Mouse (Mus musculus): ENCODE data around the gene Tomm34. TPM values are rescaled to one million over a fixed set of nuclear protein-coding genes. Genes with fewer than 3 reads are reported as not detected.

Tomm34 gene
- total RNA-seq, 1 experiment from 2014 or later: 32.2 TPM

DNA sequence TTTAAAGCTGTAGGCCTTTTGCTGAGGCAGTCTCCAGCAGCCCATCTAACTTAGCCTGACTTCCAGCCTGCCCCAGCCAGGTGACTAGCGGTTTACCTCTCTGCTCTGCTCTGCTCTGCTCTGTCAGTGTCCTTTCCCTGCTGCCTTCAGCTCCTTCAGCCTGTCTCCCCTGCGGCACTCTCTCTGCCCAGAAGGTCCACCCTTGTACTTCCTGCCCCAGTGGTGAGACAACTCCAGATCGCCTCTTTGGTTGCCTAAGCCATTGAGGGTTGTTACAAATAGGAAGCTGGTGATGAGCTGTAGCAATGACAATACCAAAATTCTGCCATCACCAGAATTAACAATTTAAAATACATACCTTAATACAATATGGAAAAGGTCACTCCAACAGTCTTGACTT, 60.0 kb downstream of the Tomm34 start:
- DNase-seq: no peak

GRCm38 (mm10) chr2:164010496-164010895, 60.5 kb downstream of the Tomm34 start:
- DNase-seq: no peak

- no peak for DNase-seq
Observed at GRCm38 (mm10) chr2:164009227-164009626, 61.7 kb downstream of the Tomm34 start.

GRCm38 (mm10) chr2:164007987-164008545, 62.9 kb downstream of the Tomm34 start:
- DNase-seq: no peak

GRCm38 (mm10) chr2:164007547-164007946, 63.4 kb downstream of the Tomm34 start:
- no peak for DNase-seq

DNA sequence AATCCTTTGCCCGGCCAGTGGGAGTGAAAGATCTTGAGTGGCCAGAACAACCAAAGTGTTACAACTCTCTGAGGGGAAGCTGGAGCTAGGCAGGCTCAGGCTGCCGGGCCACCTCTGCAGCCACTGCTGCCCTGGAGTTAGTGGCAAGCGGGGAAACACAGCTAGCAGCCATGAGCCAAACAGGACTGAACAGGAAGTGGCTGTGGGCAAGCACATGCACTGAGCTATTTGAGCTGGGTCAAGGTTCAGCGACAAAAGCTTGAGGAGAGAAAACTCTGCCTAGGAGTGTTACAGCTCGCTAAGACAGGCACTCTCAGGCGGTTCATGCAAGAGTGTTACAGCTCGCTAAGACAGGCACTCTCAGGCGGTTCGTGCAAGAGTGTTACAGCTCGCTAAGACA, 64.0 kb downstream of the Tomm34 start:
- peak; percentile 53 for DNase-seq

GRCm38 (mm10) chr2:164004503-164004902, 66.5 kb downstream of the Tomm34 start:
- DNase-seq: no peak

Other genes starting within 250 kb of the Tomm34 start
- not detected in 2 replicates for gene Kcnk15, start 217.5 kb downstream of the Tomm34 start, total RNA-seq (2021)
- 72.1 and 92.7 TPM in 2 replicates for gene Rims4, start 152.5 kb downstream of the Tomm34 start, total RNA-seq (2021)
- gene Ywhab, start 76.2 kb downstream of the Tomm34 start, total RNA-seq (2021): 244 and 254 TPM in 2 replicates
- 1.0 and 2.9 TPM in 2 replicates for gene Pabpc1l, start 45.7 kb downstream of the Tomm34 start, total RNA-seq (2021)
- 28.6 and 36.1 TPM in 2 replicates for gene Stk4, start 847 bp downstream of the Tomm34 start, total RNA-seq (2021)
- gene Kcns1, start 99.9 kb upstream of the Tomm34 start, total RNA-seq (2021): not detected in 2 replicates
- not detected in 2 replicates for gene Wfdc5, start 111.6 kb upstream of the Tomm34 start, total RNA-seq (2021)
- 1.1 TPM in 1 of 2 replicates, not detected in the other for gene Wfdc12, start 119.4 kb upstream of the Tomm34 start, total RNA-seq (2021)
- gene Wfdc15a, start 129.0 kb upstream of the Tomm34 start, total RNA-seq (2021): not detected in 2 replicates
- gene Wfdc15b, start 150.5 kb upstream of the Tomm34 start, total RNA-seq (2021): not detected in 2 replicates
- gene Svs2, start 167.3 kb upstream of the Tomm34 start, total RNA-seq (2021): not detected in 2 replicates
- not detected in 2 replicates for gene Svs3b, start 185.5 kb upstream of the Tomm34 start, total RNA-seq (2021)
- not detected in 2 replicates for gene Svs4, start 207.3 kb upstream of the Tomm34 start, total RNA-seq (2021)
- not detected in 2 replicates for gene Svs3a, start 218.1 kb upstream of the Tomm34 start, total RNA-seq (2021)
- gene Svs6, start 245.6 kb upstream of the Tomm34 start, total RNA-seq (2021): not detected in 2 replicates

All from adrenal gland, postnatal 14 days (tissue).